Mouse (Mus musculus) neutrophil, adult 59 days (primary cell): ENCODE data around the gene Lrfn4. TPM values are rescaled to one million over a fixed set of nuclear protein-coding genes. Genes with fewer than 3 reads are reported as not detected.

Experiments
- total RNA-seq, 2 experiments: library from RNA; stranded (reverse); gene quantifications; 1 replicate in 1 of 2; 2 replicates in 1 of 2; pipeline ENCODE4 v1.2.4; 2023

The Lrfn4 gene
- under 1 TPM; 0.49 to 0.88 TPM for total RNA-seq

DNA sequence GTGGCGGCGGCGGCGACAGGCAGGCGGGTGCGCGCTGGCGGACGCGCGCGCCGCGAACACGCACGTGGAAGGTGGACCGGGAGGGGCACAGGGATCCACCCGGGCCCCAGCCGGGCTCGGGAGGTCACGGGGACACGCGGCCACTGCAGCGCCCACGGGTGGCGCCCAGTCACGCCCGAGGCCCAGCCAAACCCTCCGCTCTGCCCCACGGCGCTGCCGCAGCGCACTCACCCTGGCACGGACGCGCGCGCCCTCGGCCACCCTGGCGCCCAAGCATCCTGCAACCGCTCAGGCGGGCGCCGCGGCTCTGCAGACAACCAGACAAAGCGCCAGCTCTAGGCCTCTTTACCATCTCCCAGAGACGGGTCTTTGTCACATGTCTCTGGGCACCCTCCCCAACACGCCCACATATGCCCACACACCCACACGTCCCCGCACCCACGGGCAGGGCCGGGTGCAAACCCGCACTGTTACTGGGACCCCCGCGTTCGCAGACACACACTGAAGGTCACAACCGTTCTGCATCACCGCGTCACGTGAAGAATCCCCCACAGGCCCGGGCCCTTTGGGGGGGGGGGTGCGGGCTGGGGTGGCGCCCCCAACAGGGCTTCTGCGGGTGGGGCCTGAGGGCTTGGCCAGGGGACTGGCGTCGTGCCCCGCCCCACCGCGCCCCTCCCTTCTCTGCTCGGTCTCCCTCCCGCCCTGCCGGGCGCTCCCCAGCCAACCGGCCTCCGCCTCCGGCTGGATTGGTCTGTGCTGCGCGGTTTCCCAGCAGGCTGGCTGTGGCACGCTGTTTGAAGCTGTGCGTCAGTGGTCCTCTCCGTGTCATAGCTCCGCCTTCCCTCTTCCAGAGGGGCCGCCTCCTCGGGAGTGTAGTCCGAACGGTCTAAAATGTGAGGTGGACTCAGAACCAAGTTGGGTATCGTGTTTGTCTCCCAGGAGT lies at the start of gene Lrfn4:
Gene Lrfn4, minus strand, starts transcription at position 517 of the 943 bp plus-strand sequence.

DNA sequence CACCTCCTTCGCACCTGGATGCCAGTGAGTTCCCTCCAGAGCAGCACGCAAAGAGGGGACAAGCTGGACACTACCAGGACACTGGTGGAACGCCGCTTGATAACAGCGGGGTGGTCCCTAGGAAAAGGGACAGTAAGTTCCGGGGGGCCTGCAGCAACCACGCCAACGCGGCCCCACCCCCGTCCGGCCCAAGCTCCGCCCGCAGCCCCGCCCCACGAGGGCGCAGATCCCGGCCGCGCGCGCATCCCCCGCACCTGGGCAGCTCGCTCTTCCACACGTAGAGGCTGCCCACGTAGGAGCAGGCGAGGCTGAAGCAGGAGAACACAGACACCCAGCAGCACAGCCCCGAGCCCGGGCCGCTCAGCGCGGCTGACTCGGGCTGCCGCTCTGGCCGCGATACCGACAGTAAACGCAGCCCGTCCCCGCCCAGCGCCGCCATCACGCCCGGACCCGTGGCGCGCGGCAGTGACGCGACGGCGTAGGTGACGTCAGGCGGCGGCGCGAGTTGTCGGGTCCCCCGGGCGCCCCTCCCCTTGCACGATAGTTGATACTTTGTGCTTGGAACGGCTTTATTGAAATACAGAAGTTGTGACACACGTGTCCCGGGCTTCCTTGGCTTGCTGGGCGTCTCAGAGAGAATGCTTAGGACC lies 9.8 kb upstream of the Lrfn4 start, which contains the start of gene Rce1:
Gene Rce1, minus strand, starts transcription at position 463 of the 650 bp plus-strand sequence.

Other genes with a start within 250 kb of the Lrfn4 start
- 100 to 1,000 TPM in 1 of 2 experiments, 10 to 100 TPM in 1; 98.8 to 114 TPM for gene Kdm2a, start 217.4 kb downstream of the Lrfn4 start, total RNA-seq
- not detected for gene Rhod, start 176.2 kb downstream of the Lrfn4 start, total RNA-seq
- gene Syt12, start 138.2 kb downstream of the Lrfn4 start, total RNA-seq, result under 1 TPM in 1 of 2 experiments, not detected in 1; 0.09 TPM
- not detected for gene 2010003K11Rik, start 117.1 kb downstream of the Lrfn4 start, total RNA-seq
- 1 to 10 TPM; 3.2 to 3.6 TPM for gene Pcx, start 105.2 kb downstream of the Lrfn4 start, total RNA-seq
- 10 to 100 TPM; 12.7 to 12.8 TPM for gene Rce1, start 10.0 kb upstream of the Lrfn4 start, total RNA-seq
- not detected for gene Gm960, start 83.0 kb upstream of the Lrfn4 start, total RNA-seq
- gene Sptbn2, start 95.5 kb upstream of the Lrfn4 start, total RNA-seq, result not detected
- gene Rbm4b, start 140.8 kb upstream of the Lrfn4 start, total RNA-seq, result 1 to 10 TPM; 6.2 to 8.2 TPM
- gene Rbm4, start 178.2 kb upstream of the Lrfn4 start, total RNA-seq, result 10 to 100 TPM; 36.7 to 43.1 TPM
- gene Gm21992, start 195.9 kb upstream of the Lrfn4 start, total RNA-seq, result 10 to 100 TPM; 12.2 to 18.1 TPM
- gene Rbm14, start 196.0 kb upstream of the Lrfn4 start, total RNA-seq, result 10 to 100 TPM; 47.6 to 49.2 TPM
- 10 to 100 TPM; 12.8 to 19.1 TPM for gene Ccs, start 223.7 kb upstream of the Lrfn4 start, total RNA-seq
- gene Ccdc87, start 223.7 kb upstream of the Lrfn4 start, total RNA-seq, result not detected
- 1 to 10 TPM; 2.0 to 4.6 TPM for gene Ctsf, start 239.5 kb upstream of the Lrfn4 start, total RNA-seq